Mouse (Mus musculus) hindbrain, embryonic 12.5 days (tissue): Measurements from ENCODE around the gene Casq1. TPM values are rescaled to one million over a fixed set of nuclear protein-coding genes. Genes with fewer than 3 reads are reported as not detected.
"Not testable (repeated sequence)": the region's sequence is repeated elsewhere in the genome, so short reads cannot be mapped to it uniquely, and the experiment has no call there.

Experiments
- ATAC-seq: fragments of 200-750 bp; cut with Nextera tagmentation; 2 replicates; pipeline ENCODE4 v1.8.0; 2017; ENCODE audit warnings: moderate TSS enrichment; ENCODE audit not compliant: low FRiP score
- H3K27ac ChIP-seq: fragments of 300-500 bp; sonication (generic); 2 replicates; pipeline ENCODE4 v1.5.1; 2016; ENCODE audit warnings: mild to moderate bottlenecking
- H3K27me3 ChIP-seq: fragments of 300-500 bp; sonication (generic); 2 replicates; pipeline ENCODE4 v1.6.1; 2016; ENCODE audit warnings: mild to moderate bottlenecking
- H3K36me3 ChIP-seq: fragments of 300-500 bp; sonication (generic); 2 replicates; pipeline ENCODE4 v1.6.1; 2016; ENCODE audit warnings: mild to moderate bottlenecking
- H3K4me1 ChIP-seq: fragments of 300-500 bp; sonication (generic); 2 replicates; pipeline ENCODE4 v1.6.1; 2016
- H3K4me2 ChIP-seq: fragments of 300-500 bp; sonication (generic); replicated peaks from 2 replicates; pipeline ENCODE4 v1.6.1; 2016; ENCODE audit warnings: mild to moderate bottlenecking
- H3K4me3 ChIP-seq: fragments of 300-500 bp; sonication (generic); 2 replicates; pipeline ENCODE4 v1.5.1; 2016; ENCODE audit warnings: mild to moderate bottlenecking
- H3K9ac ChIP-seq: fragments of 300-500 bp; sonication (generic); 2 replicates; pipeline ENCODE4 v1.6.1; 2016; ENCODE audit warnings: mild to moderate bottlenecking, moderate library complexity
- H3K9me3 ChIP-seq: fragments of 300-500 bp; sonication (generic); replicated peaks from 2 replicates; pipeline ENCODE4 v1.6.1; 2016; ENCODE audit warnings: mild to moderate bottlenecking
- WGBS: fragments of 180-500 bp; shearing (Covaris S2); methylation state at CpG from one replicate; pipeline ENCODE4 v1.1.7; 2016; 5-methylcytosine and 5-hydroxymethylcytosine counted together
- polyA plus RNA-seq: library from polyadenylated mRNA; unstranded; fragments of >200 nt; fragmentation: Nextera tagmentation; extraction: Ambion mirVana; gene quantifications from 2 replicates; pipeline ENCODE4 v1.2.1, GENCODE M21; 2016

Casq1 gene
- 2.3 and 3.8 TPM in 2 replicates for polyA plus RNA-seq

DNA sequence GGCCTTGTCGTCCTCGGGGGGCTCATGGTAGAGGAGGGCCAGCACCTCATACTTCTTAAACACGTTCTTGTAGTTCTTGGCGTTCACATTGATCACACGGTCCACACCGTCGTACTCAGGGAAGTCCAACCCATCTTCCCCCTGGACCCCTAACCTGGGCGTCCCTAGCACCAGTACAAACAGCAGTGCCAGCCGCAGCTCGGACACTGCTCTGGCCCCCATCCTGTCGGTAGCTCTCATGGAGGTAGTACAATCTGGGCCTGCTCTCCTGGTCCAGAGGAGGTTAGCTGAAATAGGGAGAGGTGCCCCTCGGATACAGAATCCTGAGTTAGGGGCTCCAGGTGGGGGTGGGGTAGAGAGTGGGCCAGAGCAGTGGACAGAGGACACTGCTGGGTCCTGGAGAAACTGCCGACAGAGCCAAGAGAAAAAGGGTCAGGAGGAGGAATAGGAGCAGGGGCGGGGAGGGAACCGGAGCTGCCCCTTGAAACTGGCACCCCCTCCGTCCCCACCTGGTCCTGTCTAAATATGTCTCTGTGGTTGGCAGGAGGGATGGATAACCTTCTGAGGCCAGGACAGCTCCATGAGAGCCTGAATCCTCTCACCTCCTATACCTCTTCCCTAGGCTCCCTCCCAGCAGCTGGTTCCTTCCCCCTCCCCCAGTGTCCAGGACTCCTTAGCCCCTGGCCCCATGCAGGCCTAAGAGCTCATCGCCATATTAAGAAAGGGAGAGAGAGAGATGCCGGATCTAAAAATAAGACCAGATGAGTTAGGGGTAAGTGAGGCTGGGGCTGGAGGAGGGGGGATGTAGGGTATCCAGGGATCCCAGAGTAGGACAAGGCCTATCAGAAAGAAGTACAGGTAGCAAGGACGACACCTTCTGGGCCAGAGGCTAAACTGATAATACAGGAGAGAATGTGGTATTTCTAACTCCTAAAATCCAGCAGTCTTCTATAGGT lies at the start of gene Casq1:
TSS of gene Casq1 (minus strand) at position 418 of the 956 bp plus-strand sequence.
- no peaks in the 10 kb centered on the region for H3K36me3 ChIP-seq
- no peak within 1 kb of the TSS for H3K4me3 ChIP-seq
- H3K9ac ChIP-seq, result no peak within 1 kb of the TSS
- H3K9me3 ChIP-seq, result no peaks in the 10 kb centered on the region
- 82% methylated on average over 19 of the region's 19 CpGs for WGBS
- no peak within 1 kb of the TSS for H3K4me2 ChIP-seq
- peak within 1 kb of the TSS; percentile 55 for H3K27ac ChIP-seq
- ATAC-seq, result no peak
- peaks cover 51% of the 10 kb centered on the region for H3K4me1 ChIP-seq
- no peaks in the 10 kb centered on the region for H3K27me3 ChIP-seq

DNA sequence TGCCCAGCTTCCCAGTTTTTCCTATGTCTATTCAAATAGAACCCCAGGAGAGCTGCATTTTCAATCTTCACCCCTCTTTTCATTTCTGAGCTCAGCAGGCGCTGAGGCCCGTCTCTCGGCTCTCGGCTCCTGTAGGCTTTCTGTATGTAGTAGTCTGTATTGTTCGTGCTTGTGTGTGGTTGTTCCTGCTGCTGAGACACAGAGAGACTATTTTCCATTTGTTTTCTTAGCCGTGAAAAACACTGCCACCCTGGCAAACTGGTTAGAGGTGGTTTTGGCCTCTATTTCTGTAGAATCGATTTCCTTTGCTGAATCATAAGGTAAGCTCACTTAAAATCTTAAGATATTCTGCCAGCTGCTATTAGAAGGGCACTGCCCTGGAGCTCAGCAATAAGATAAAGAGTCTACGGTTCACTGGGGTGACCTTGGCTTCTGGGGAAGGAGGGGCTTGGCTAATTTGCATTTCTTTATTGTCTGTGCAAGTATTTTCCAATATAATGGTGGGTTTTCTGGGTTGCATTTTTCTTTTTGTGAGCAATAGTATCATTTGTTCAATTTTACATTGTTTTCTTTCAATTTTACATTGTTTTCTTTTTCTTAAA lies 41.9 kb upstream of the Casq1 start, which contains the start of gene Igsf8:
TSS of gene Igsf8 (plus strand) at position 165 of the 602 bp plus-strand sequence.
- Histone ChIP-seq H3K9ac (no peak within 1 kb of the TSS), H3K4me1 (peaks cover 13% of the 10 kb centered on the region), H3K9me3 (no peaks in the 10 kb centered on the region), H3K4me3 (no peak within 1 kb of the TSS), H3K4me2 (peak within 1 kb of the TSS; percentile 31), H3K27me3 (0 out of 2 replicates have a peak, but pooled peaks cover 3% of the 10 kb centered on the region), H3K27ac (peak within 1 kb of the TSS; percentile 83), H3K36me3 (no peaks in the 10 kb centered on the region)
- ATAC-seq, result peak; percentile 77
- WGBS, result 18% methylated on average over 8 of the region's 8 CpGs

DNA sequence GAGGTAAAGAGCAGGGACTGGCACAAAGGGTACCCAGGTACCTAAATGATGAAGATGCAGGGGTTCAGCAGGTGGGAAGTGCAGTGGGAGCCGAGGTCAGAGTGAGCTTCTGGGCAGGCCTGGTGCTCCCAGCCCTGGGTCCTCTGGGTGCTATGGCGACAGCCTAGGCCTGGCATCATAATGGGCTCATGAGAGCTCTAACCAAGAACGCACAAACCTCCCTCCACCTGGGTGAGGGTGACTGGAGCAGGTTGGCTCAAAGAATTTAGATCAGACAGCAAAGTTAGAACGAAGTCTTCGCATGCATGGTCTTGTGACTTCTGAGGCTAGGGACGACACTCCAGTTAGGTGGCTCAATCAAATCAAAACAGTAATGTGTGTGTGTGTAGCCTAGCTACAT lies 38.6 kb upstream of the Casq1 start, which contains the start of gene Atp1a4:
TSS of gene Atp1a4 (minus strand) at position 101 of the 400 bp plus-strand sequence.
- no peak for ATAC-seq
- WGBS, result 86% methylated on average over 6 of the region's 6 CpGs
- Histone ChIP-seq H3K9ac (no peak within 1 kb of the TSS), H3K36me3 (no peaks in the 10 kb centered on the region), H3K27ac (no peak within 1 kb of the TSS), H3K27me3 (0 out of 2 replicates have a peak, but pooled peaks cover 3% of the 10 kb centered on the region), H3K4me1 (peaks cover 13% of the 10 kb centered on the region), H3K4me3 (no peak within 1 kb of the TSS), H3K9me3 (no peaks in the 10 kb centered on the region), H3K4me2 (no peak within 1 kb of the TSS)

DNA sequence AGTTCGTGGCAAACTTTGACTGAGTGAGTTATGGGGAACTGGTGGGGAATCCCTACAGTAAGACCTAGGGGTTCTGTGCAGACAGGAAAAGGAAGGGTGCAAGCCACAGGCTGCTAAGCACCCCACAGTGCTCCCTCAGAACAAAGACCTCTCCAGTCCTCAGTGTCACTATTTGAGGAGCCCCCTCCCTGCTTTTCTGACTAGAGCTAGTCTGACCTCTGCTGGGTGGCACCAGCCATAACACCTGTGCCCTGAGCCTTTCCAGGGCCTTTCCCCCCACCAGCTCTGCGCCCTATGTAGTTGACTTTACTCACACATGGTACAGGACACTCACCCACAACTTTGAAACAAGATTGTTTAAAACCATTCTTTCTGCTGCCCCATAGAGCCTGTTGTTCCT lies 28.0 kb upstream of the Casq1 start:
- H3K4me3 ChIP-seq, result no peak overlapping the region
- H3K9me3 ChIP-seq, result no peaks in the 10 kb centered on the region
- H3K27me3 ChIP-seq, result peaks cover 21% of the 10 kb centered on the region
- peak; percentile 58; the same call in 1 of the 2 replicates for ATAC-seq
- peaks cover 20% of the 10 kb centered on the region for H3K4me1 ChIP-seq
- no peak overlapping the region for H3K9ac ChIP-seq
- H3K27ac ChIP-seq, result no peak overlapping the region
- WGBS, result 52% methylated on average over 2 of the region's 2 CpGs
- no peaks in the 10 kb centered on the region for H3K36me3 ChIP-seq
- no peak overlapping the region for H3K4me2 ChIP-seq

DNA sequence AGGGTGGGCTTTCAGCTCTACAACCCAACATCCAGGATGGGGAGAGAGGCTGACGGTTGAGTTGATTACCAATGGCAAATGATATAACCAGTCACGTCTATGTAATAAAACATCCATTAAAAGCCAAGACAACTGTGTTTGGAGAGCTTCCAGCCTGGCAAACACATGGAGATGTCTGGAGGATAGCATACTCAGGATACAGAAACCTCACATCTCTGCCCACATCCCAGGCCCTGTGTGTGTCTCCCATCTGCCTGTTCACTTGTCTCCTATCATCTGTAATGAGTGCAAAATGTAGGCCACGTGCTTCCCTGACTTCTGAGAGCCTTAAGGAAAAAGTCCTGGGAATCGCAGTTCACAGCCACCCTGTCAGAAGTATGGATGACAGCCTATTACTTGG lies 27.5 kb upstream of the Casq1 start:
- Histone ChIP-seq H3K36me3 (no peaks in the 10 kb centered on the region), H3K4me3 (no peak overlapping the region), H3K9me3 (no peaks in the 10 kb centered on the region), H3K4me2 (no peak overlapping the region), H3K4me1 (peaks cover 25% of the 10 kb centered on the region), H3K27me3 (peaks cover 21% of the 10 kb centered on the region), H3K9ac (no peak overlapping the region), H3K27ac (no peak overlapping the region)
- 74% methylated on average over 4 of the region's 4 CpGs for WGBS
- no peak for ATAC-seq

DNA sequence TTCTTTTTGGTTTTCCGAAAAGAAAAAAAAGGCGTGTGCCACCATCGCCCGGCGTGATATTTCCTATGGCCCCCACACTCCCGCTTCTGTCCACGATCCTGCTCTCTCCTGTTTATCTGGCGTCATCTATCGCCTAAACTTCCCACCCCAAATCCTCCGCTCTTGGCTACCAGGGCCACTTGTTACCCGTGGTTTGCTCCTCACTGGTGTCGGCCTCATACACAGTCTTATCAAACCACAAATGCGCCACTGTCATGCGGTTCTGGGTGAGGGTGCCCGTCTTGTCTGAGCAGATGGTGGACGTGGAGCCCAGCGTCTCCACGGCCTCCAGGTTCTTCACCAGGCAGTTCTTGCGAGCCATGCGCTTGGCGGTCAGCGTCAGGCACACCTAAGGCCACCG lies 25.0 kb upstream of the Casq1 start:
- H3K4me3 ChIP-seq, H3K27ac ChIP-seq, H3K36me3 ChIP-seq, H3K9me3 ChIP-seq, H3K9ac ChIP-seq, ATAC-seq: not testable (repeated sequence)
- Histone ChIP-seq H3K27me3 (peaks cover 21% of the 10 kb centered on the region), H3K4me1 (peaks cover 37% of the 10 kb centered on the region), H3K4me2 (peak overlapping the region; percentile 21; the same call in 1 of the 2 replicates)
- WGBS, result 43% methylated on average over 23 of the region's 23 CpGs

DNA sequence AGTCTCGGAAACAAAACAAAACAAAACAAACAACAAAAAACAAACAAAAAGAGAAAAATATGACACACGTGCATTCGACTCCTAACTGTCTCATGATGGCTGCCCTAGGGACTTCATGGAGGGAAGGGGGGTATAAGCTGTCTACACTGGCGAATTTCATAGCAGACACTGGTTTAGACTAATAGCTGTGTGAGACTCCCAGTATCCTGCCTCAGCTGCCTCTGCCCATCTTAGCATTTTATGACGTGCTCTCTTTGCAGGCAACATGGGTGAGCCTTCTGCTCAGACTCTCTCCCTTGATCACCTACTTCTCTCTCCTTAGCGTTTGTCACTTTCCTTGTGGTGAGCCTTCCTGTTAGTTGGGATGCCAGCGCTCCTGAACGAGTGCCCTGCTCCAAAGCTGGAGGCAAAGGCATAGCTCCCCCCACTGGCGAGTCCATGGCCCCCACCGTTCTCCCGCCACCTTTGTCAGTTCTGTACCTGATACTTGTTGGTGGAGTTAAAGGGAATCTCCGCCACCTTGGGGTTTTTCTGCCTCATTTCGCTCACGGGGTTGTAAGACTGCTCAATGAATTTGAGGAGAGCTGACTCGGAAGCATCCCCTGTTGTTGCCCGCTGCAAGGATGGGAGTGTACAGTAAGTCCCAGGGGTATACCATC lies 24.0 kb upstream of the Casq1 start:
- Histone ChIP-seq H3K9ac (no peak overlapping the region), H3K27me3 (peaks cover 21% of the 10 kb centered on the region), H3K27ac (no peak overlapping the region), H3K9me3 (no peaks in the 10 kb centered on the region), H3K4me2 (peak overlapping the region; percentile 21), H3K36me3 (no peaks in the 10 kb centered on the region), H3K4me3 (no peak overlapping the region), H3K4me1 (peaks cover 37% of the 10 kb centered on the region)
- no peak for ATAC-seq
- WGBS, result 32% methylated on average over 16 of the region's 16 CpGs

DNA sequence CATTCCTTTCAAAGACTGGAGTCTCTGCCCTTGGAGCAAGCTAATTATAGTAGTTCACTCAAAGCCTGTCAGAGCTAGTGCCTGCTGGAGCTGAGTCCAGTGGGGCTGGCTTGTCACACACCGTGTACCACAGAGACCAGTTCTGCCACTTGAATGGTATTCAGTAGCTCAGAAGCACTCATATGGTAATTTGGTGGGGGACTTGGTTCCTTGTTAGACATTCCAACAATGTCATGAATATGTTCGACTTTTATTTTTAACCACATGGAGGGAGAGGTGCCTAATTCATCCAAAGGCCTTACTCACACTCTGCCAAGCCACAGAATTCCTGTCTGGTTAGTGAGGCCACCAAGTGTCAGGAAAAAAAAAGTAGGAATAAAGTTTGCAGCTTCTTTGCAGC lies 22.7 kb upstream of the Casq1 start:
- Histone ChIP-seq H3K4me2 (no peak overlapping the region), H3K36me3 (no peaks in the 10 kb centered on the region), H3K4me3 (no peak overlapping the region), H3K27ac (0 out of 2 replicates have a peak overlapping the region, but pooled peaks have one; percentile 23), H3K9ac (no peak overlapping the region), H3K9me3 (no peaks in the 10 kb centered on the region), H3K27me3 (peaks cover 21% of the 10 kb centered on the region), H3K4me1 (peaks cover 35% of the 10 kb centered on the region)
- peak; percentile 76 for ATAC-seq
- 19% methylated on average over 2 of the region's 2 CpGs for WGBS

DNA sequence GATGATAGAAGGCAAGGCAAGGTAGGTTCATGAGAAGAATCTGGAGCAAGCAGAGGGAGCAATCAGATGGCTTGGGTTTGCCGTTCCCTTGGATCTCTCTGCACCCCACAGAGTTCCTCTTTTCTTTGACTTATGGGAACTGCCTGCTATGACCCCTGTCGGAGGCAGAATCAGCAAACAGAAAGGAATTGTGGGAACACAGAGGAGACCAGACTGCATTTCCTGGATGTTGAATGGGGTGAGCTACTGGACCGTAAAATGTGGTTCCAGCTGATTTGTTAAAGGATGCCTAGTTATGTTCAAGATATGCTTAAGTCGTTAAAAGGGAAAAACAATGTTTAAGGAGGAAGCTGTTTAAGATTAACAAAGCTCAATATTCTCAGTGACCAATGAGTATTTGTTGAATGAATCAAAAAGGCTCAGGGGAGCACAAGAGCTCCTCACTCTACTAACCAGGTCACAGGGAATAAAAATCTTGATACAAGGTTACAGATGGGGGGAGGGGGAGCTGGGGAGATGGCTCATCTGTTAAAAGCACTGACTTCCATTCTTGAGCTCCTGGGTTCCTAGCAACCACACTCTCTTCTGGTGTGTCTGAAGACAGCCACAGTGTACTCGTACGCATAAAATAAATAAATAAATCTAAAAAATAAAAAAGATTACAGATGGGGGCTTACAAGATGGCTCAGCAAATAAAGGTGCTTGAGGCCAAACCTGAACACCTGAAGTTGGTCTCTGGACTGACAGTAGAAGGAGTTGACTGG lies 21.5 kb upstream of the Casq1 start:
- no peaks in the 10 kb centered on the region for H3K36me3 ChIP-seq
- no peak for ATAC-seq
- 25% methylated on average over 6 of the region's 6 CpGs for WGBS

DNA sequence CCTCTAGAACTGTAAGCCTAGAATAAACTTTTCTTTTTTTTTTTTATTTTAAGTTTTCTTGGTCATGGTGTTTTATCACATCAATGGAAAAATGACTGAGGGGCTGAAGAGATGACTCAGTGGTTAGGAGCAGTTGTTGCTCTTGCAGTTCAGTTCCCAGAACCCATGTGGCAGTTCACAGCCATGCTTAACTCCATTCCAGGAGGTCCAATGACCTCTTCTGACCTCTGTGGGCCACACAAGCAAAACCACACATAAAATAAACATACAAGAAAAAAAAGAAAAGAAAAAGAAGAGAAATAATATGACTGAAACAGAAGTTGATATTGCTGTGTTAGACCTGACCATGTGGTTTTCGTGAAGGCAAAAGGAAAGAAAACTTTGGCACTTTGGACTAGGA lies 9.5 kb upstream of the Casq1 start:
- Histone ChIP-seq H3K9ac (no peak overlapping the region), H3K27ac (no peak overlapping the region), H3K4me2 (no peak overlapping the region), H3K4me3 (no peak overlapping the region), H3K9me3 (no peaks in the 10 kb centered on the region), H3K36me3 (no peaks in the 10 kb centered on the region), H3K4me1 (no peaks in the 10 kb centered on the region), H3K27me3 (no peaks in the 10 kb centered on the region)
- ATAC-seq, result no peak
- 86% methylated on average over 1 of the region's 1 CpGs for WGBS

More for the DNA sequence above, 21.5 kb upstream of the Casq1 start:
- Histone ChIP-seq H3K9me3 (no peaks in the 10 kb centered on the region), H3K27ac (no peak overlapping the region; the same call in 1 of the 2 replicates), H3K4me3 (no peak overlapping the region), H3K4me1 (peaks cover 35% of the 10 kb centered on the region), H3K9ac (no peak overlapping the region), H3K27me3 (peaks cover 21% of the 10 kb centered on the region), H3K4me2 (no peak overlapping the region)

DNA sequence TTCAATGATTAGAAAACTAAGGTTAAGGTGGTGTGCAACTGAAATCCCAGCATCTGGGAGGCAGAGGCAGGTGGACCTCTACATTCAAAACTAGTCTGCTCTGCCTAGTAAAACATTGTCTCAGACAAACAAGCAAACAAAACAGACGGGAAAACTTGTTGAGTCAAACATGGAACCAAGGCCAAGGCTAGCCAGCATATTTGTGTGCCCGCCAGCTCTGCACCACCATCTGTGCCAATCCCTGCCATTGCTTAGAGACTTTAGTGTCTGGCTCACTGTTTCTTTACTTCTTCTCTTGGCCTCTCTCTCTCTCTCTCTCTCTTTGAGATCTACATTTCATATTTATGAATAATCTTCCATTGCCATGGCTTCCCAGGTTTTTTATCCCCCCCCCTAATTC lies 8.5 kb upstream of the Casq1 start:
- Histone ChIP-seq H3K27ac (no peak overlapping the region), H3K27me3 (no peaks in the 10 kb centered on the region), H3K4me2 (no peak overlapping the region), H3K36me3 (no peaks in the 10 kb centered on the region), H3K9me3 (no peaks in the 10 kb centered on the region), H3K4me1 (no peaks in the 10 kb centered on the region), H3K4me3 (no peak overlapping the region), H3K9ac (no peak overlapping the region)
- no peak for ATAC-seq
- WGBS, result 88% methylated on average over 2 of the region's 2 CpGs
